Mouse (Mus musculus): ENCODE measurements at regions not wholly inside any gene's neighbourhood (a gene's known extent, or its start where the extent isn't known, plus 50 kb on each side); places are given as distances from the start of the nearest gene placed in this dataset.

- Histone ChIP-seq H3K4me1 (peaks cover 8% of the 10 kb centered on the region), H3K4me2 (0 out of 2 replicates have a peak overlapping the region, but pooled peaks have one; percentile 3), H3K4me3 (peak overlapping the region; percentile 5; the same call in 1 of the 2 replicates), H3K36me3 (no peaks in the 10 kb centered on the region), H3K27ac (no peak overlapping the region), H3K9ac (no peak overlapping the region), H3K27me3 (peaks cover 96% of the 10 kb centered on the region), H3K9me3 (no peaks in the 10 kb centered on the region)
- under 1% methylated on average over 58 of the region's 58 CpGs for WGBS
- ATAC-seq (ENCODE audit: insufficient number of reproducible peaks, low FRiP score, low TSS enrichment, low read depth) = no peak
Measured at GRCm38 (mm10) chr7:79543231-79544071, 74.0 kb downstream of the Rhcg start.

DNA sequence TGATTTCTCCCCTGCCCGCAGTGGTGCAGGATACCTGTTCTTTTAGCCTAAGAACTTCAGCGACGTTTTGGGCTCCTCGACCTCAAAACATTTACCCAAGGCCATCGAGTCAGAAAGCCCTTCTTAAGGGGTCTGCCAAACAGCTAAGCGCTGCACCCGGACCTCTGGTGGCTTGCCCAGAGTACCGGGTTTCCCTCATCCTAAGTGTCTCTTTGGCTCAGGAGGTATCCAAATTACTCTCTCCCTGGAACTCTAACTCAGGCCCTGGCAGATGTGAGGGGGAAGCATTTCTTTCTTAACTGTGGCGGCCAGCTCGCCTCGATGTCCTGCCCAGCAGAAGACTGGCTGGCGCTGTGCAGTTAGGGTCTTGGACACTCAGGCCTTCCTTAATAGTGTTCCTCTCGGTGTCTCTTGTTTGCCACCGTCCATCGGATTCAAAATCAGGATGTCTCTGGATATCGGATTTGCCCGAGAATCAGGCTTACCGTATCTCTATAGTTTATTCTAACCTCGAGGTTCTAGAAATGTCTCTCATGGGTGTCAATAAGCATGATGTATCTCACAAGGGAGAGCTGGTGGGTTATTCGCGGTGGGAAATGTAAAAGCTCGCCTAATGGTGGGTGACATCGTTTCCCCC, 75.0 kb downstream of the Rhcg start:
- H3K9me3 ChIP-seq = no peaks in the 10 kb centered on the region
- no peak overlapping the region for H3K27ac ChIP-seq
- no peaks in the 10 kb centered on the region for H3K36me3 ChIP-seq
- no peak overlapping the region for H3K9ac ChIP-seq
- peaks cover 8% of the 10 kb centered on the region for H3K4me1 ChIP-seq
- no peak overlapping the region for H3K4me3 ChIP-seq
- WGBS = 2% methylated on average over 23 of the region's 23 CpGs
- no peak overlapping the region for H3K4me2 ChIP-seq
- H3K27me3 ChIP-seq = peaks cover 95% of the 10 kb centered on the region
- no peak for ATAC-seq (ENCODE audit: insufficient number of reproducible peaks, low FRiP score, low TSS enrichment, low read depth)

DNA sequence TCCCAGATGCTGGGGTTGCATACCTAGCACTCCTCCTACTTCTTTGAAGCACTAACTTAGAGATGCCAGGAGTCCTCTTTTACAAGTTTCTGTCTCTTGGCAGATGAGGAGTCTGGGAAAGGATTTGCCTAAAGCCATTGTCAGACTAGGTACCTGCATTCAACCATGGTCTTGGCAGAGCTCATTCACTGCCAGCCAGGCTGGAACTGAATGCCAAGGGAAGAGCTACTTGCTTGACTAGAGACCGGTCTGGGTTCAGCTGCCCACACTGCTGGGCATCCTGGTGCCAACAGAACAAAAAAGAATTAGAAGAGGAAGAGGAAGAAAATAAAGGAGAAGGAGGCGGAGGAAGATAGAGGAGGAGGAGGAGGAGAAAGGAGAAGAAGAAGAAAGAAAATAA, 74.1 kb upstream of the Polg start:
- no peak overlapping the region for H3K4me3 ChIP-seq
- no peak for ATAC-seq (ENCODE audit: insufficient number of reproducible peaks, low FRiP score, low TSS enrichment, low read depth)
- WGBS = 23% methylated on average over 2 of the region's 2 CpGs
- H3K4me2 ChIP-seq = no peak overlapping the region
- H3K36me3 ChIP-seq = no peaks in the 10 kb centered on the region
- no peaks in the 10 kb centered on the region for H3K9me3 ChIP-seq
- peaks cover 96% of the 10 kb centered on the region for H3K27me3 ChIP-seq
- no peak overlapping the region for H3K27ac ChIP-seq
- H3K4me1 ChIP-seq = peaks cover 23% of the 10 kb centered on the region
- H3K9ac ChIP-seq = no peak overlapping the region

- no peak for ATAC-seq (ENCODE audit: insufficient number of reproducible peaks, low FRiP score, low TSS enrichment, low read depth)
Measured at GRCm38 (mm10) chr7:79539426-79539825, 73.3 kb upstream of the Polg start.

GRCm38 (mm10) chr7:79536157-79536641, 70.0 kb upstream of the Polg start:
- no peak overlapping the region for H3K27ac ChIP-seq
- WGBS = under 1% methylated on average over 27 of the region's 27 CpGs
- H3K4me2 ChIP-seq = peak overlapping the region; percentile 76
- no peaks in the 10 kb centered on the region for H3K9me3 ChIP-seq
- H3K36me3 ChIP-seq = no peaks in the 10 kb centered on the region
- H3K4me3 ChIP-seq = peak overlapping the region; percentile 41
- H3K4me1 ChIP-seq = peaks cover 17% of the 10 kb centered on the region
- H3K27me3 ChIP-seq = peaks cover 96% of the 10 kb centered on the region
- H3K9ac ChIP-seq = no peak overlapping the region
- ATAC-seq (ENCODE audit: insufficient number of reproducible peaks, low FRiP score, low TSS enrichment, low read depth) = no peak

More at GRCm38 (mm10) chr7:79539426-79539825, 73.3 kb upstream of the Polg start:
- Histone ChIP-seq H3K27me3 (peaks cover 96% of the 10 kb centered on the region), H3K9me3 (no peaks in the 10 kb centered on the region), H3K36me3 (no peaks in the 10 kb centered on the region), H3K4me3 (no peak overlapping the region), H3K4me1 (peaks cover 26% of the 10 kb centered on the region), H3K27ac (no peak overlapping the region), H3K4me2 (no peak overlapping the region), H3K9ac (no peak overlapping the region)
- 7% methylated on average over 3 of the region's 3 CpGs for WGBS

GRCm38 (mm10) chr7:79535251-79536111, 69.3 kb upstream of the Polg start:
- H3K27ac ChIP-seq = no peak overlapping the region

GRCm38 (mm10) chr7:79534819-79535218, 68.7 kb upstream of the Polg start:
- Histone ChIP-seq H3K4me2 (no peak overlapping the region; the same call in 1 of the 2 replicates), H3K9ac (no peak overlapping the region), H3K27ac (no peak overlapping the region), H3K4me1 (peaks cover 17% of the 10 kb centered on the region), H3K9me3 (no peaks in the 10 kb centered on the region), H3K4me3 (0 out of 2 replicates have a peak overlapping the region, but pooled peaks have one; percentile 41), H3K36me3 (no peaks in the 10 kb centered on the region), H3K27me3 (peaks cover 99% of the 10 kb centered on the region)
- WGBS = 13% methylated on average over 7 of the region's 7 CpGs
- ATAC-seq (ENCODE audit: insufficient number of reproducible peaks, low FRiP score, low TSS enrichment, low read depth) = no peak

More at GRCm38 (mm10) chr7:79535251-79536111, 69.3 kb upstream of the Polg start:
- peaks cover 17% of the 10 kb centered on the region for H3K4me1 ChIP-seq
- WGBS = under 1% methylated on average over 64 of the region's 66 CpGs
- H3K36me3 ChIP-seq = no peaks in the 10 kb centered on the region
- ATAC-seq (ENCODE audit: insufficient number of reproducible peaks, low FRiP score, low TSS enrichment, low read depth) = no peak
- H3K4me2 ChIP-seq = peak overlapping the region; percentile 76
- peaks cover 98% of the 10 kb centered on the region for H3K27me3 ChIP-seq
- H3K9ac ChIP-seq = no peak overlapping the region
- no peaks in the 10 kb centered on the region for H3K9me3 ChIP-seq
- peak overlapping the region; percentile 41 for H3K4me3 ChIP-seq

- ATAC-seq (ENCODE audit: insufficient number of reproducible peaks, low FRiP score, low TSS enrichment, low read depth) = no peak
- Histone ChIP-seq H3K4me3 (no peak overlapping the region), H3K9ac (no peak overlapping the region), H3K4me1 (peaks cover 17% of the 10 kb centered on the region), H3K9me3 (no peaks in the 10 kb centered on the region), H3K27me3 (peaks cover 99% of the 10 kb centered on the region), H3K4me2 (no peak overlapping the region), H3K36me3 (no peaks in the 10 kb centered on the region), H3K27ac (no peak overlapping the region)
- WGBS = 14% methylated on average over 5 of the region's 5 CpGs
Measured at GRCm38 (mm10) chr7:79534381-79534780, 68.2 kb upstream of the Polg start.

- 61% methylated on average over 5 of the region's 5 CpGs for WGBS
- Histone ChIP-seq H3K4me2 (no peak overlapping the region), H3K9ac (no peak overlapping the region), H3K27me3 (peaks cover 97% of the 10 kb centered on the region), H3K4me1 (peaks cover 17% of the 10 kb centered on the region), H3K36me3 (no peaks in the 10 kb centered on the region), H3K9me3 (no peaks in the 10 kb centered on the region), H3K27ac (no peak overlapping the region), H3K4me3 (no peak overlapping the region)
- ATAC-seq (ENCODE audit: insufficient number of reproducible peaks, low FRiP score, low TSS enrichment, low read depth) = no peak
Measured at GRCm38 (mm10) chr7:79532626-79533140, 66.5 kb upstream of the Polg start.

DNA sequence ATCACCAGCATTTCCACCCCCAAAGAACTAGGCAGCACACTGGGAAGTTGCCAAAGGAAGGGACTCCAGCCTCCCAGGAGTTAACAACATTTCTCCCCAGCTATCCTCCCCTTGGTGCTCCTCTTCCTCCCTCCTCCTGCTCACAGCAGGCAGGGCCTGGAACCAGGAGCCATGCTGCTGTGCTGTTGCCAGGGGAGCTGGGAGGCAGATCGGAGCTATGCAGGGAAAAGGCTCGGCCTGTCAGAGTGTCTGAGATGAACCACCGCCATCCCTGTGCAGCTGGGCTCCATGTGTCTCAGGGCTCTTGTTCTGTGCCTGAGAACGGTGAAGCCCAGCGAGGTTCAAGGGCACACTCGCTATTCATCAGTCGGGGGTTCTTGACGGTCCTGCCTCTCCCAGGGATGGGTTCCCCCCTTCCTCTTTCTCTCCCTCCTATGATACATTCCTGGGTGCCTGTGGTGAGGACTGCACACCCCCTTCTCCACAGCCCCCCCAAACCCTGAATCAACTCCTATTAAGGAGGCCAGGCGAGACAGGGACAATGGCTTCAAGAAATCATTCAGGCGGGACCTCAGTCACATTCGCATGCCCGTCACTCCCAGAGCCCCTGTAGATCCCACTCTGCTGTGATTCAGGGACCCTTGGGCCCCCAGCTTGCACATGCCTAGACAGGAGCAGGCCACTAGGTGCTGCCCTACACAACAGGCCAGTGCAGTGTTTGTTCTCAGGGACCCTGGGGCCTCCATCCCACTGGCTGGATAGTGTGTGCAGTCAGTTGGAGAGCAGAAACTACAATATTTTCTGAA, 65.6 kb upstream of the Polg start:
- WGBS = 23% methylated on average over 12 of the region's 12 CpGs
- Histone ChIP-seq H3K4me1 (peaks cover 17% of the 10 kb centered on the region), H3K9ac (no peak overlapping the region), H3K27me3 (peaks cover 97% of the 10 kb centered on the region), H3K4me3 (no peak overlapping the region), H3K27ac (no peak overlapping the region), H3K4me2 (no peak overlapping the region), H3K9me3 (no peaks in the 10 kb centered on the region), H3K36me3 (no peaks in the 10 kb centered on the region)
- ATAC-seq (ENCODE audit: insufficient number of reproducible peaks, low FRiP score, low TSS enrichment, low read depth) = no peak

GRCm38 (mm10) chr7:79531142-79531541, 65.0 kb upstream of the Polg start:
- no peak for ATAC-seq (ENCODE audit: insufficient number of reproducible peaks, low FRiP score, low TSS enrichment, low read depth)
- no peak overlapping the region for H3K9ac ChIP-seq

More at GRCm38 (mm10) chr7:79531142-79531541, 65.0 kb upstream of the Polg start:
- H3K4me1 ChIP-seq = peaks cover 12% of the 10 kb centered on the region
- no peak overlapping the region for H3K27ac ChIP-seq
- H3K4me3 ChIP-seq = no peak overlapping the region
- no peak overlapping the region for H3K4me2 ChIP-seq
- WGBS = 18% methylated on average over 5 of the region's 5 CpGs
- H3K36me3 ChIP-seq = no peaks in the 10 kb centered on the region
- peaks cover 96% of the 10 kb centered on the region for H3K27me3 ChIP-seq
- H3K9me3 ChIP-seq = no peaks in the 10 kb centered on the region

All from limb, embryonic 15.5 days (tissue).